Mouse (Mus musculus) limb, embryonic 14.5 days (tissue): ENCODE data around the gene Pitpnm2. TPM values are rescaled to one million over a fixed set of nuclear protein-coding genes. Genes with fewer than 3 reads are reported as not detected.
A peak's percentile ranks its signal among the peaks of the same experiment; 100 is the strongest.

Experiments used
- ATAC-seq: fragments of 200-750 bp; cut with Nextera tagmentation; 2 replicates; pipeline ENCODE4 v1.8.0; 2017; ENCODE audit warnings: low read depth, moderate number of reproducible peaks, moderate TSS enrichment; ENCODE audit not compliant: low FRiP score
- DNase-seq: peaks from one replicate; pipeline ENCODE4 v3.0.0-alpha.2; 2015; ENCODE audit warnings: low spot score
- H3K27ac ChIP-seq: fragments of 300-500 bp; sonication (generic); replicated peaks from 2 replicates; pipeline ENCODE4 v1.5.1; 2014; ENCODE audit warnings: low read depth, mild to moderate bottlenecking, low read length, moderate library complexity, mixed read lengths
- H3K27me3 ChIP-seq: fragments of 300-500 bp; sonication (generic); 2 replicates; pipeline ENCODE4 v1.6.1; 2014; ENCODE audit warnings: low read length, mixed read lengths; ENCODE audit not compliant: control insufficient read depth, insufficient read depth
- H3K36me3 ChIP-seq: fragments of 300-500 bp; sonication (generic); 2 replicates; pipeline ENCODE4 v1.6.1; 2014; ENCODE audit warnings: mild to moderate bottlenecking, low read length, moderate library complexity, mixed read lengths; ENCODE audit not compliant: control insufficient read depth, insufficient read depth
- H3K4me1 ChIP-seq: fragments of 300-500 bp; sonication (generic); 2 replicates; pipeline ENCODE4 v1.6.1; 2014; ENCODE audit warnings: antibody characterized with exemption, low read length, mixed read lengths; ENCODE audit not compliant: control insufficient read depth, insufficient read depth
- H3K4me2 ChIP-seq: fragments of 300-500 bp; sonication (generic); replicated peaks from 2 replicates; pipeline ENCODE4 v1.6.1; 2014; ENCODE audit warnings: low read depth, mild to moderate bottlenecking, low read length, moderate library complexity; ENCODE audit not compliant: severe bottlenecking
- H3K4me3 ChIP-seq: fragments of 300-500 bp; sonication (generic); replicated peaks from 2 replicates; pipeline ENCODE4 v1.5.1; 2014; ENCODE audit warnings: low read length
- H3K9ac ChIP-seq: fragments of 300-500 bp; sonication (generic); 2 replicates; pipeline ENCODE4 v1.6.1; 2014; ENCODE audit warnings: mild to moderate bottlenecking, low read depth, low read length, moderate library complexity; ENCODE audit not compliant: severe bottlenecking
- H3K9me3 ChIP-seq: fragments of 300-500 bp; sonication (generic); 2 replicates; pipeline ENCODE4 v1.6.1; 2016; ENCODE audit warnings: low read length; ENCODE audit not compliant: control insufficient read depth
- POLR2A ChIP-seq: fragments of 200-500 bp; IDR thresholded peaks from 2 replicates; pipeline ENCODE4 v1.8.0; 2012; ENCODE audit warnings: inconsistent platforms, mild to moderate bottlenecking, moderate library complexity, borderline replicate concordance; ENCODE audit not compliant: insufficient read depth, insufficient read length; ENCODE audit errors: extremely low read depth
- WGBS: fragments of 180-500 bp; shearing (Covaris S2); extraction: QIAGEN DNeasy Blood & Tissue Kit; methylation state at CpG from one replicate; pipeline ENCODE4 v1.1.7; 2014; 5-methylcytosine and 5-hydroxymethylcytosine counted together
- polyA plus RNA-seq, 2 experiments: library from polyadenylated mRNA; depleted of rRNA in 1 of 2; stranded (reverse) in 1 of 2; unstranded in 1 of 2; fragments of >200 nt; fragmentation: Nextera tagmentation in 1 of 2; extraction: Ambion mirVana in 1 of 2; gene quantifications; 2 replicates each; pipeline versions ENCODE4 v1.2.1 to v1.2.3; 2012 to 2014

Gene Pitpnm2
- polyA plus RNA-seq, 2 experiments, result 8.2 to 37.1 TPM

- Histone ChIP-seq H3K4me3 (no peak overlapping the region), H3K27ac (no peak overlapping the region), H3K36me3 (peaks cover 14% of the 10 kb centered on the region), H3K9me3 (no peaks in the 10 kb centered on the region), H3K4me1 (peaks cover 19% of the 10 kb centered on the region), H3K27me3 (no peaks in the 10 kb centered on the region), H3K4me2 (peak overlapping the region; percentile 26; the same call in 1 of the 2 replicates), H3K9ac (no peak overlapping the region; the same call in 1 of the 2 replicates)
- ATAC-seq (no peak), DNase-seq (no peak)
- 19% methylated on average over 10 of the region's 10 CpGs for WGBS
- TF ChIP-seq POLR2A, result no peak
Observed at GRCm38 (mm10) chr5:124241686-124242444, 7.7 kb downstream of the Pitpnm2 start.

GRCm38 (mm10) chr5:124240841-124241685 lies 8.5 kb downstream of the Pitpnm2 start:
- Histone ChIP-seq H3K27ac (peak overlapping the region; percentile 55; the same call in 1 of the 2 replicates), H3K9ac (peak overlapping the region; percentile 2; the same call in 1 of the 2 replicates), H3K4me3 (no peak overlapping the region), H3K36me3 (peaks cover 14% of the 10 kb centered on the region), H3K4me1 (peaks cover 19% of the 10 kb centered on the region), H3K9me3 (no peaks in the 10 kb centered on the region), H3K4me2 (peak overlapping the region; percentile 26; the same call in 1 of the 2 replicates), H3K27me3 (no peaks in the 10 kb centered on the region)
- DNase-seq (no peak), ATAC-seq (0 out of 2 replicates have a peak, but pooled peaks have one; percentile 30)
- TF ChIP-seq POLR2A, result no peak
- WGBS, result 11% methylated on average over 22 of the region's 22 CpGs

GRCm38 (mm10) chr5:124236180-124236579 lies 13.4 kb downstream of the Pitpnm2 start:
- H3K4me3 ChIP-seq, result no peak overlapping the region
- TF ChIP-seq POLR2A, result no peak
- H3K4me1 ChIP-seq, result peaks cover 11% of the 10 kb centered on the region
- no peak overlapping the region for H3K27ac ChIP-seq
- H3K9ac ChIP-seq, result no peak overlapping the region
- no peaks in the 10 kb centered on the region for H3K36me3 ChIP-seq
- DNase-seq (no peak), ATAC-seq (no peak)
- no peaks in the 10 kb centered on the region for H3K9me3 ChIP-seq
- no peak overlapping the region for H3K4me2 ChIP-seq
- H3K27me3 ChIP-seq, result no peaks in the 10 kb centered on the region
- WGBS, result 59% methylated on average over 4 of the region's 4 CpGs

- 89% methylated on average over 6 of the region's 6 CpGs for WGBS
- DNase-seq, result no peak
- no peak overlapping the region for H3K9ac ChIP-seq
- H3K4me1 ChIP-seq, result 0 out of 2 replicates have a peak, but pooled peaks cover 3% of the 10 kb centered on the region
- no peaks in the 10 kb centered on the region for H3K27me3 ChIP-seq
- no peak overlapping the region for H3K27ac ChIP-seq
- no peaks in the 10 kb centered on the region for H3K9me3 ChIP-seq
- H3K4me2 ChIP-seq, result no peak overlapping the region
- no peak overlapping the region for H3K4me3 ChIP-seq
- H3K36me3 ChIP-seq, result no peaks in the 10 kb centered on the region
- no peak for ATAC-seq
- TF ChIP-seq POLR2A, result no peak
Observed at GRCm38 (mm10) chr5:124234778-124235177, 14.8 kb downstream of the Pitpnm2 start.
